Mouse (Mus musculus) left cerebral cortex, adult 8-10 months (tissue): ENCODE data around the gene Vmn2r19. TPM values are rescaled to one million over a fixed set of nuclear protein-coding genes. Genes with fewer than 3 reads are reported as not detected.

Source experiments
- total RNA-seq, 4 experiments: library from RNA; stranded (reverse); gene quantifications; 2 replicates each; pipeline ENCODE4 v1.2.4; 2022

Vmn2r19 gene
- total RNA-seq, 4 experiments from 2014 or later = not detected

Other genes with a start within 250 kb of the Vmn2r19 start
- gene Clec4a2, start 201.9 kb upstream of the Vmn2r19 start, total RNA-seq = 1 to 10 TPM; 1.0 to 2.5 (median 2.0) TPM
- not detected for gene Clec4b2, start 135.4 kb upstream of the Vmn2r19 start, total RNA-seq
- gene Clec4n, start 78.5 kb upstream of the Vmn2r19 start, total RNA-seq = not detected
- gene Clec4d, start 46.2 kb upstream of the Vmn2r19 start, total RNA-seq = not detected
- gene Clec4e, start 18.5 kb upstream of the Vmn2r19 start, total RNA-seq = not detected
- gene Vmn2r20, start 109.8 kb downstream of the Vmn2r19 start, total RNA-seq = not detected
- gene Vmn2r21, start 225.1 kb downstream of the Vmn2r19 start, total RNA-seq = not detected